Mouse (Mus musculus) cortical plate, adult 2 months (tissue): ENCODE results near the gene Myl7. TPM values are rescaled to one million over a fixed set of nuclear protein-coding genes. Genes with fewer than 3 reads are reported as not detected.

Source experiments
- H3K27ac ChIP-seq: fragments of 200-500 bp; 2 replicates; pipeline ENCODE4 v1.5.1; 2012; ENCODE audit warnings: low read length, control low read depth, inconsistent platforms; ENCODE audit not compliant: insufficient read depth
- H3K4me1 ChIP-seq: fragments of 200-500 bp; 2 replicates; pipeline ENCODE4 v1.6.1; 2011; ENCODE audit warnings: low read length; ENCODE audit not compliant: control insufficient read depth, insufficient read depth
- H3K4me3 ChIP-seq: fragments of 200-500 bp; 2 replicates; pipeline ENCODE4 v1.5.1; 2011; ENCODE audit warnings: mild to moderate bottlenecking, low read length, control low read depth; ENCODE audit not compliant: insufficient read depth
- CTCF ChIP-seq: fragments of 200-500 bp; IDR thresholded peaks from 2 replicates; pipeline ENCODE4 v1.5.1; 2011; ENCODE audit warnings: mild to moderate bottlenecking, control low read depth, low read length; ENCODE audit not compliant: insufficient read depth; ENCODE audit errors: extremely low read depth
- POLR2A ChIP-seq: fragments of 200-500 bp; IDR thresholded peaks from 2 replicates; pipeline ENCODE4 v1.6.1; 2011; ENCODE audit warnings: mild to moderate bottlenecking, low read length, control low read depth; ENCODE audit not compliant: insufficient read depth; ENCODE audit errors: extremely low read depth
- polyA plus RNA-seq: library from polyadenylated mRNA; depleted of rRNA; stranded (reverse); fragments of >200 nt; gene quantifications from 2 replicates; pipeline ENCODE4 v1.2.3, GENCODE M21; 2012

The Myl7 gene
- polyA plus RNA-seq, 1 experiment = not detected

DNA sequence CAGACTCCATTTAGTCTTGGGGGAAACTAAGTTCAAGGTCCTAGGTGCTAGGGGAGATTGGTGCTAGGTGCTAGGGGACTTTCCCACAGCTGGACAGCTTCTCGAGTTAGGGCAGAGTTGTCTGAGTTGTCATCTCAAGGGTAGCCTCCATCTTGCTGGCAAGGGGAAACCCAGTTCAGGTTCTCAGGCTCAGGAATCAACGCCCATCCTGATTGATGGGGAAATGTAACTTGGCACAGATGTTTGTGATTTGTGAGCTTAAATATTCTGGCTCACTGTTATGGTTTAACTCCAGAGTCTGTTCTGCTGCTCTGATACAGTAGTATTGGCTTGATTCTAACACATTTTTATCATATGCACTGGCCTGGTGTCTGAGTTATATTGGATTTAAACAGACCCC, 19.5 kb upstream of the Myl7 start:
- Histone ChIP-seq H3K4me3 (no peak overlapping the region), H3K4me1 (no peaks in the 10 kb centered on the region), H3K27ac (no peak overlapping the region)
- no peak for TF ChIP-seq CTCF
- no peak for TF ChIP-seq POLR2A

DNA sequence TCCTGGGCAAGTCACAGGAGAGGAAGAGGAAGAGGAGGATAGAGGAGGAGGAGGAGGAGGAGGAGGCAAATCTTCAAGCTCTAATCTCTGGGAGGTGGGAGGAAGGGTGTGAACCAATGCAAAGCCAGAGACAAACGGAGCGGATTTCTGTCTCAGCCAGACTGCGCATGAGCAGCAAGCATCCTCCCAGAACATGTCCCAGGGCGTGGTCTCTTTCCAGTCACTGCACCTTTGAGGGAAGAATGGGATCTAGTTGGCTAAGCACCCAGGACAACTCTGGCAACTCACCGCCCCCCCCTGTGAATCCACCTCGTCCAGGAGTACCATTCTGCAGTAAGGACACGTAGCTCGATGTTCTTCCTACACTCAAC, 17.6 kb upstream of the Myl7 start:
- Histone ChIP-seq H3K27ac (no peak overlapping the region), H3K4me3 (no peak overlapping the region), H3K4me1 (no peaks in the 10 kb centered on the region)
- TF ChIP-seq POLR2A (no peak), CTCF (no peak)

DNA sequence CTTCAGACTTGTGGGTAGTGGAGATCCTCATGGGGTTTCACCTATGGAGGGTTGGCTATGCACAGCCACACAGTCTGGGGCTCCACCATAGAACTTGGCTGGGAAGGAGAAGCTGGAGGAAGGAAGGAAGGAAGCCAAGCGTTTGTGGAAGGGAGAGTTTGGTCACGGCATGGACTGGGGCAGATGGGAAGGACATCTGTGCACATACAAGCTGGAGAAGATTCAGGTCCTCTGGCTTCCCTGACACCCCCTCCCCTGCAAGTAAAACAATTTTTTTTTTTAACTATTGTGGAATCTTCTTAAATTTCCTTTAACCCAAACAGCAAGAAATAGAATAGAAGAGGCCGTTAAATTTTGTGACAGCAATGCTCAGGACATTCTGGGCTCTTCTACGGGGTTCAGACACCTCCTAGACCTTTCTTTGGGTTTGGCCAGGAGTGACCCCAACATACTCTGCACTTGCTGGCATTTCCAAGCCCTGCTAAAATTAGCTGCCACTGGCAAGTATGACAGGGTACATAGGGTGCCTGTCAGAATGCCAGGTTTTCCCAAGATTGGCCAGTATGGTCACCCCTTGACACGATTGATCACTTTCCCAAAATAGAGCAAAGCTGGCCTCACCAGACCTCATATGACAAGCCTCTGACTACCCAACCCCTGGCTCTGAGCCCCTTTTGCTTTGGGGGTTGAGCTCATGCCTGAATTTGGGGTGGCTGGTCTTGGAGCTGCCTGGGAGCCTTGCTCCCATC, 17.0 kb upstream of the Myl7 start:
- Histone ChIP-seq H3K4me1 (no peaks in the 10 kb centered on the region), H3K27ac (no peak overlapping the region), H3K4me3 (no peak overlapping the region)
- TF ChIP-seq POLR2A (no peak), CTCF (no peak)

DNA sequence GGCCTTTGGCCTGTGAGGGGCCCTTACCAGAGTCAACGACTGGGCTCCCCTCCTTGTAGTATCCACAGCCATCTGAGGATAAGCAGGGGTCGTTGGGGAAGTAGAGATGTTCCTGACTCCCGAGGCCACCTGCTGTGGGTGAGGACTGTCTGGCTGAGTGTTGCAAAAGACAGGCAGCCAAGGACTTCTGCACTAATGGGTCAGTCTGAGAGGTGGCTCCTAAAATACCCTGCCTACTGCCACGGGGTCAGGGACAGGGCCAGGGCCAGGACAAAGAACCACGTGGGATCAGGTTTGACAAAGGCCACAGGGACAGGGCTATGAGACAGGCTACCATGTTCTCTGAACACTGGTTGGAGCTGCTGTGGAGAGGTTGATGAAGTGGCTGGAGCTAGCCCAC, 16.4 kb upstream of the Myl7 start:
- TF ChIP-seq POLR2A (no peak), CTCF (no peak)
- no peak overlapping the region for H3K27ac ChIP-seq
- H3K4me3 ChIP-seq = no peak overlapping the region
- H3K4me1 ChIP-seq = no peaks in the 10 kb centered on the region

DNA sequence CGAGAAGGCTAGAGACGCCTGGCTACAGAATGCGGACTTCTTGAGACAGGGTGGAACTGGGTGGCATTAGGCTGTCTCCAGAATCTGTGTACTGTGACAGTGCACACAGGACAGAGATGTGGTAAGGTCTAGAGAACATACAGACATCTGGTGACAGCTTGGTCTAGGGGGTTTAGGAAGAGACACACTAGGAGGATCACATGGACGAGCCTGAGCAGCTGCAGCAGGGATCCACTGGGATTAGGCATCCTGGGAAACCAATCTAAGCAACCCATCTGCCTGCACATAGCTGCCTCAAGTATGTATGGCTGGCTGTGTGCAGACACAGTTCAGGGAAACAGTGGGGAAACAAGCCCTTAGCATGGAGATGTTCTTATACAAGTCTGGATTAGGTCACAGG, 15.4 kb upstream of the Myl7 start:
- Histone ChIP-seq H3K4me1 (no peaks in the 10 kb centered on the region), H3K4me3 (no peak overlapping the region), H3K27ac (no peak overlapping the region)
- TF ChIP-seq CTCF (no peak), POLR2A (no peak)

DNA sequence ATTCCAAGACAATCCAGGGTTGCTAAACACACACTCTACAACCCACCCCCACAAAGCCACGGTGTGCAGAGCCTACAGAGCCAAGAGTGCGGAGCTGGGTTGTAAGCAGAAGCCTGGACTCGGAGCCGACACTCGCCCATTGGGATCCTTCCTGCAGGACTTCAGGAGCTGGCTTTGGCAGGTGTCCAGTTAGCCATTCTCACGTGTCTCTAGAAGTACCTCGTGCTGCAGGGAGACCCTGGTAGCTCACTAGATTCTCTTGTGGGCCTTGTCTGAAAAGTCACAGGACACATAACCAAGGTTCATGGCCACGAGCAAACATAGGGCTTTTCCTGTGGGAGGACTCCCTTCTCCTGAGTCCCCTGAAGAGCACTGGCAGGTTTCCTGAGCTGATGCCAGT, 14.7 kb upstream of the Myl7 start:
- H3K27ac ChIP-seq = no peak overlapping the region
- H3K4me1 ChIP-seq = no peaks in the 10 kb centered on the region
- no peak overlapping the region for H3K4me3 ChIP-seq
- TF ChIP-seq POLR2A = no peak
- TF ChIP-seq CTCF = no peak

DNA sequence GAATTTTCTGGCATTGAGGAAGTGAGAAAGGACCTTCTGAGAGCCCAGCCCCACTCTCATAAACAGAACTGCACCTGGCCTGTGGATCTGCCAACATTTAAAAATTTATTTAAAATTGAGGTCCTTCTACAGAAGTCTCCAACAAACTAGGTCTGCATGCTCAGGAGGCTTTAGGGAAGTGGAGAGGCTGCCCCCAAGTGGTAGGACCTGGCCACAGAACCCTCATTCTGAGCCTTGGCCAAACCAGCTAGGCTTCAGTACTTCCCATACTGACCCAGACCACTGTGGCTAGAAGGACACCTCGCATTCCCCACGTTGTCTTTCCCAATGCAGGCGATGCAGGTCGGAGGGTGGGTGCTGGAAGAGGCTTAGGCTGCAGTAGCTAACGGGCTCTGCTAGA, 14.1 kb upstream of the Myl7 start:
- Histone ChIP-seq H3K27ac (no peak overlapping the region), H3K4me3 (no peak overlapping the region), H3K4me1 (no peaks in the 10 kb centered on the region)
- TF ChIP-seq CTCF = peak; percentile 79
- TF ChIP-seq POLR2A = no peak

DNA sequence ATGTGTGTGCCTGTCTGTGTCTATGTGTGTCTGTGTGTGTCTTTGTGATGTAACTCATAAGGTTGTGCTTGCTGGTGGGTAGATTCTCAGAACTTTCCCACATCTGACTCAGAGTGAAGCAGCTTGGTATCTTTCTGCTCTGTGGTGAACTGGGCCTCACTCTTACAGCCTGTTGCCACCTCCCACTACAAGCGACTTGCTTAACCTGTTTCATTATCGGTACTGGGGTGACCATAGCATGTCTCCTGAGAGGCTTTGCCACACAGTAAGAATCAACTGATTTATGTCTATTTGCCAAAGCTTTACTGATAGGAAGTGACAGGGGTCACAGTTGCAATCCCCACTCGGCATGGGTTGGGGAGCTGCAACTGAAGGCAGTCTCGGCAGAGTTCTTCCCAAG, 10.1 kb upstream of the Myl7 start:
- Histone ChIP-seq H3K4me1 (peaks cover 3% of the 10 kb centered on the region; the same call in 1 of the 2 replicates), H3K4me3 (no peak overlapping the region), H3K27ac (no peak overlapping the region)
- TF ChIP-seq POLR2A (no peak), CTCF (no peak)

DNA sequence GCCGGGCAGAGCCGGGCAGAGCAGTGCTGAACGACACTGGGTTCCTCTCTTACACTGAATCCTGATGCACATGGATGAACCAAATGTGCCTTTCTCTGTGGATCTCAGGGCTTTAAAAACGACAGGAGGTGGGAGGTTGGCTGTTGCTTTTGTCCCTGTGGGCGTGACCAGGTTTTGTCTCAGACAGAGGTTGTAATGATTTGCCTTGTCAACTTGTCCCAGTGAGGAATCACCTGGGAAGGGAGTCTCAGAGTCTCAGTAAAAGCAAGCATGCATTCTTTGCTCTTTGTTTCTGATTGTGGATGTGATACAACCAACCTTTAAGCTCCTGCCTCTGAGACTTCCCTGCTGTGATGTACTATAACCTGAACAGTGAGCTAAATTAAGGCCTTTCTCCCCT, 8.5 kb upstream of the Myl7 start:
- TF ChIP-seq POLR2A (no peak), CTCF (no peak)
- Histone ChIP-seq H3K4me1 (peaks cover 6% of the 10 kb centered on the region; the same call in 1 of the 2 replicates), H3K4me3 (no peak overlapping the region), H3K27ac (no peak overlapping the region)

DNA sequence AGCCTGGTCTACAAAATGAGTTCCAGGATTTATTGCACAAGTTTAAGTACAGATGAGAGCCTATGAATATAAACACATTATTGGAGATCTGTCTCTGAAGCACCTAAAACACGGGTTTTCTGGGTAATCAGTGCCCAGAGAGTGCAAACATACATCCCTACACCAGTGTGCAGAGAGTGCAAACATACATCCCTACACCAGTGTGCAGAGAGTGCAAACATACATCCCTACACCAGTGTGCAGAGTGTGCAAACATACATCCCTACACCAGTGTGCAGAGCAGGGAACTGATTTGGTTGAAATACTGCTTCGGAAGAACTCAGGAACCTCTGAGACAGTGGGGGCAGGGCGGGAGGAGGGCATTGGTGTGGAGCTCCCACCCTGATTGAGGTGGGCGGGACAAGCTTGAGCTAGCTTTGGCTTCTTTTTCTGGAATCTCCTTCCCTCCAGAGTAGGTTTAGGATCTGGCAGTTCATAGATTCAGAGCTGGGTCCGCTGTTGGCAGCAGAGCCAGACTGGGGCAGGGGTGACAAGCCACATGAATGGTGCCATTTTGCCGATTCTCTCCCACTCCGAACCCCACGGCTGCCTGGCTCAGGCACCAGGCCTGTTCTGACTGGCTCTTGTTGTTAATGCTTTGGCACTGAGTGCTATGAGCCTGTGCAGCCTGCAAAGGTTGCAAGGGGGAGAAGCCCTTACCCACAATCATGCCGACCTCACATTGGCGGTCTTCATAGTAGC, 7.4 kb upstream of the Myl7 start:
- Histone ChIP-seq H3K27ac (no peak overlapping the region), H3K4me1 (peaks cover 6% of the 10 kb centered on the region; the same call in 1 of the 2 replicates), H3K4me3 (no peak overlapping the region)
- TF ChIP-seq CTCF = no peak
- TF ChIP-seq POLR2A = no peak
